ENCODE assay signal across 28 mouse cellular contexts in the genomic region with DNA sequence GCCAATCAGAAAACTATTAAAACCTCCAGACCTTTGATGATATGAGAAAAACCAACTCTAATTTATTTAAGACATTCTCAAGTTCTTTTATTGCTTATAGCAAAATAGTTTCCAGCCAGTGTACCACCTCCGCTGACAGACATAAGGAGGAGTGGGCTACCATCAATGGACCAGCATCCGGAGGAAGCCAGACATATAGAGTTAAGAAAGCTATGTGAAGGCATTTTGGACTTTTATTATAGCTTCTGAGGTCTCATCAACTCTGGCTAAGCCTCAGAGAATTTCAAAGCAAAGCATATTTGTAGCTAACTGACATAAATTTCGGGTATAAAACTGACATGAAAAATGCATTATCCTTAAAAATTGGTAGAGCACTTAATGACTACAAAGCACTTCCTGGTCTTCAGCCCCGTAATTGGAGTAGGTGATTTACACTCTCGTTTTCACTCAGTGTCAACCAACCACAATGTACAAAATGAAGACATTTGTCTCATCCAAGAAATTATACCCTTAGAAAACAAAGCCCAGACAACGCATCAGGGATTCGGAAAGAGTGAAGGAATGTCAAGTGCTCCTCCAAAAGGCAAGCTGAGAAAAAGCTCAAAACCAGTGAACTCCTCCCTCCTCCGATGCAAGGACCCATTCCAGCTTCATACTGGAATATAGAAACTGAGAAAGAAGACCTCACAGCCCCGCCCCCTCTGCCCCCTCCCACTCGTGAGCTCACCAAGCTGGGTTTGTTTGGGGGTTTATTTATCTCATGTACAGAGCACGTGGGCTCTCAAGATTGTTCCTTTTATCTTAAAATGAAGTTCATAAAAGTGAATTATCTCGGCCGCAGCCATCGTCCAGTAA.
A peak's percentile ranks its signal among the peaks of the same experiment; 100 is the strongest.
DNase-seq lines count a peak whose midpoint lies in the region; ATAC-seq and TF ChIP-seq lines count a peak whose summit lies in the region.
"Had no signal": no experiment of that assay in that cellular context is flagged by ENCODE, and none has a peak within 500 bp of the region (broad histone marks: within the 10 kb centered on the region; RNA-seq: fewer than 3 reads in every experiment).

No protein-coding gene starts in this region.

- no peak for TF ChIP-seq POLR2A in embryonic fibroblast, embryonic 13.5 days (IDR thresholded peaks at IDR 0.05; ENCODE audit: low read depth, low read length)

- H3K9ac ChIP-seq in intestine, embryonic 14.5 days (ENCODE audit: low read length), result no peak overlapping the region
- no peak overlapping the region for H3K9ac ChIP-seq in intestine, embryonic 16.5 days (ENCODE audit: low read depth, low read length)
- no peak overlapping the region for H3K9ac ChIP-seq in kidney, postnatal 0 days (ENCODE audit: low read depth, low read length)
- H3K9ac ChIP-seq in lung, embryonic 15.5 days, result no peak overlapping the region
- H3K9ac ChIP-seq: embryonic facial prominence, embryonic 13.5 days; forebrain, embryonic 12.5 days; forebrain, postnatal 0 days; heart, embryonic 13.5 days; hindbrain, embryonic 14.5 days; limb, embryonic 13.5 days; liver, embryonic 13.5 days had no signal

- no peaks in the 10 kb centered on the region for H3K36me3 ChIP-seq in intestine, embryonic 14.5 days (ENCODE audit: control insufficient read depth, insufficient read depth, low read length)
- H3K36me3 ChIP-seq in intestine, embryonic 16.5 days (ENCODE audit: control insufficient read depth, insufficient read depth, low read length), result no peaks in the 10 kb centered on the region
- H3K36me3 ChIP-seq in kidney, postnatal 0 days (ENCODE audit: insufficient read depth, low read length), result no peaks in the 10 kb centered on the region
- no peaks in the 10 kb centered on the region for H3K36me3 ChIP-seq in lung, embryonic 15.5 days
- H3K36me3 ChIP-seq: embryonic facial prominence, embryonic 13.5 days; forebrain, embryonic 12.5 days; heart, embryonic 13.5 days; limb, embryonic 13.5 days; liver, embryonic 13.5 days had no signal

- no peak for DNase-seq in intestine, embryonic 14.5 days (ENCODE audit: low spot score)
- peak; percentile 86 for DNase-seq in kidney, postnatal 0 days (ENCODE audit: low spot score)
- DNase-seq in kidney, adult 11 months, result no peak
- DNase-seq in lung, postnatal 25 days (ENCODE audit: low spot score), result no peak
- no peak for DNase-seq in spleen, adult 12 weeks (ENCODE audit: low spot score)
- DNase-seq: adrenal gland, postnatal 10 days; cerebellum, adult 9-10 months; cerebellum, postnatal 36 days; embryo, embryonic 11 days; forebrain, postnatal 0 days; heart, postnatal 10 days; liver, embryonic 13.5 days; lung, adult 2 months; lung, postnatal 36 days; midbrain, embryonic 14.5 days; thymus, adult 2 months; thymus, postnatal 36 days had no signal

- WGBS in intestine, embryonic 14.5 days, result 77% methylated on average over 14 of the region's 14 CpGs
- 78% methylated on average over 14 of the region's 14 CpGs for WGBS in intestine, embryonic 16.5 days
- WGBS in kidney, postnatal 0 days, result 43% methylated on average over 14 of the region's 14 CpGs
- 72% methylated on average over 14 of the region's 14 CpGs for WGBS in lung, embryonic 15.5 days

- no peaks in the 10 kb centered on the region for H3K27me3 ChIP-seq in intestine, embryonic 14.5 days (replicated peaks; ENCODE audit: control insufficient read depth, insufficient read depth, low read length)
- no peaks in the 10 kb centered on the region for H3K27me3 ChIP-seq in intestine, embryonic 16.5 days (replicated peaks; ENCODE audit: control insufficient read depth, insufficient read depth, low read length)
- no peaks in the 10 kb centered on the region for H3K27me3 ChIP-seq in kidney, postnatal 0 days (ENCODE audit: insufficient read depth, low read length)
- H3K27me3 ChIP-seq in lung, embryonic 15.5 days, result no peaks in the 10 kb centered on the region
- H3K27me3 ChIP-seq: embryonic facial prominence, embryonic 13.5 days; forebrain, embryonic 12.5 days; heart, embryonic 13.5 days; limb, embryonic 13.5 days; liver, embryonic 13.5 days; Patski had no signal

- no peak for ATAC-seq in intestine, embryonic 14.5 days (replicated peaks; ENCODE audit: low FRiP score, low TSS enrichment, low read depth)
- no peak for ATAC-seq in intestine, embryonic 16.5 days
- ATAC-seq in kidney, postnatal 0 days (replicated peaks; ENCODE audit: low FRiP score, low read depth), result peak; percentile 58
- no peak for ATAC-seq in lung, embryonic 15.5 days (ENCODE audit: borderline replicate concordance, extremely low read depth, low FRiP score, low TSS enrichment)
- ATAC-seq: forebrain, postnatal 0 days; Patski had no signal

- H3K4me3 ChIP-seq in intestine, embryonic 14.5 days (ENCODE audit: low read depth, low read length), result no peak overlapping the region
- no peak overlapping the region for H3K4me3 ChIP-seq in intestine, embryonic 16.5 days (ENCODE audit: low read length)
- no peak overlapping the region for H3K4me3 ChIP-seq in kidney, postnatal 0 days (replicated peaks; ENCODE audit: low read depth, low read length)
- no peak overlapping the region for H3K4me3 ChIP-seq in lung, embryonic 15.5 days
- no peak overlapping the region for H3K4me3 ChIP-seq in embryonic fibroblast, embryonic 13.5 days (ENCODE audit: insufficient read depth, low read length)
- H3K4me3 ChIP-seq: embryonic facial prominence, embryonic 13.5 days; forebrain, embryonic 12.5 days; heart, embryonic 13.5 days; layer of hippocampus, adult 2 months; left cerebral cortex, adult 2 months; limb, embryonic 13.5 days; liver, embryonic 13.5 days had no signal

- H3K4me1 ChIP-seq in intestine, embryonic 14.5 days (replicated peaks; ENCODE audit: control insufficient read depth, insufficient read depth, low read length), result peaks cover 18% of the 10 kb centered on the region; the same call in 1 of the 2 replicates
- H3K4me1 ChIP-seq in intestine, embryonic 16.5 days (ENCODE audit: control insufficient read depth, insufficient read depth, low read length), result 0 out of 2 replicates have a peak, but pooled peaks cover 4% of the 10 kb centered on the region
- no peaks in the 10 kb centered on the region for H3K4me1 ChIP-seq in kidney, postnatal 0 days (replicated peaks; ENCODE audit: insufficient read depth, low read length)
- H3K4me1 ChIP-seq in lung, embryonic 15.5 days, result peaks cover 27% of the 10 kb centered on the region
- peaks cover 11% of the 10 kb centered on the region for H3K4me1 ChIP-seq in embryonic fibroblast, embryonic 13.5 days (ENCODE audit: control insufficient read depth, insufficient read depth, low read length)

- H3K27ac ChIP-seq in intestine, embryonic 14.5 days (ENCODE audit: low read depth), result peak overlapping the region; percentile 48; the same call in 1 of the 2 replicates
- H3K27ac ChIP-seq in intestine, embryonic 16.5 days (ENCODE audit: low read length), result no peak overlapping the region; the same call in 1 of the 2 replicates
- peak overlapping the region; percentile 60 for H3K27ac ChIP-seq in kidney, postnatal 0 days
- peak overlapping the region; percentile 86; the same call in 1 of the 2 replicates for H3K27ac ChIP-seq in lung, embryonic 15.5 days
- peak overlapping the region; percentile 83; the same call in 1 of the 2 replicates for H3K27ac ChIP-seq in embryonic fibroblast, embryonic 13.5 days (ENCODE audit: insufficient read depth, low read length)
- H3K27ac ChIP-seq: forebrain, embryonic 12.5 days; hindbrain, embryonic 14.5 days; liver, embryonic 13.5 days had no signal

- no peaks in the 10 kb centered on the region for H3K9me3 ChIP-seq in intestine, embryonic 14.5 days (ENCODE audit: control insufficient read depth, low read length)
- H3K9me3 ChIP-seq in intestine, embryonic 16.5 days (ENCODE audit: control insufficient read depth, low read length), result no peaks in the 10 kb centered on the region
- H3K9me3 ChIP-seq in kidney, postnatal 0 days (replicated peaks; ENCODE audit: low read length), result no peaks in the 10 kb centered on the region
- no peaks in the 10 kb centered on the region for H3K9me3 ChIP-seq in lung, embryonic 15.5 days
- H3K9me3 ChIP-seq: embryonic facial prominence, embryonic 13.5 days; forebrain, embryonic 12.5 days; heart, embryonic 13.5 days; limb, embryonic 13.5 days; liver, embryonic 13.5 days had no signal

- H3K4me2 ChIP-seq in intestine, embryonic 14.5 days (ENCODE audit: low read length), result no peak overlapping the region
- no peak overlapping the region for H3K4me2 ChIP-seq in intestine, embryonic 16.5 days (ENCODE audit: low read depth, low read length)
- no peak overlapping the region for H3K4me2 ChIP-seq in kidney, postnatal 0 days (ENCODE audit: low read length)
- no peak overlapping the region for H3K4me2 ChIP-seq in lung, embryonic 15.5 days
- H3K4me2 ChIP-seq: embryonic facial prominence, embryonic 13.5 days; forebrain, embryonic 12.5 days; heart, embryonic 13.5 days; hindbrain, embryonic 14.5 days; limb, embryonic 13.5 days; liver, embryonic 13.5 days had no signal

- no peak; the same call in 1 of the 2 replicates for TF ChIP-seq CTCF in kidney, postnatal 0 days (IDR thresholded peaks at IDR 0.05; ENCODE audit: low read depth)
- no peak for TF ChIP-seq CTCF in embryonic fibroblast, embryonic 13.5 days (IDR thresholded peaks at IDR 0.05; ENCODE audit: borderline replicate concordance, insufficient read depth, low read length)
